Comparison of ENCODE assay signal across 8 mouse cellular contexts in genomic region chr2:25376589-25376988, GRCm38 (mm10). TPM values are rescaled to one million over a fixed set of nuclear protein-coding genes. Genes with fewer than 3 reads are reported as not detected.
DNase-seq lines count a peak whose midpoint lies in the region; ATAC-seq and TF ChIP-seq lines count a peak whose summit lies in the region.
"Had no signal": no experiment of that assay in that cellular context is flagged by ENCODE, and none has a peak within 500 bp of the region (broad histone marks: within the 10 kb centered on the region; RNA-seq: fewer than 3 reads in every experiment).

No protein-coding gene starts in this region.

- H3ac ChIP-seq in C2C12 (ENCODE audit: control insufficient read depth, insufficient read length, low read depth), result no peak overlapping the region

- TF ChIP-seq CTCF in layer of hippocampus, adult 2 months (conservative IDR thresholded peaks at IDR 0.05), result peak; percentile 92
- TF ChIP-seq CTCF in C2C12 (IDR thresholded peaks at IDR 0.05; ENCODE audit: control insufficient read depth, insufficient read depth, insufficient read length), result peak; percentile 40
- TF ChIP-seq CTCF in G1E (IDR thresholded peaks at IDR 0.05; ENCODE audit: low read depth, low read length), result peak; percentile 84

- H3K79me2 ChIP-seq in C2C12 (ENCODE audit: control insufficient read depth, insufficient read depth), result peaks cover 22% of the 10 kb centered on the region

- H3K4me1 ChIP-seq in G1E (ENCODE audit: insufficient read depth, low read depth, low read length), result peaks cover 51% of the 10 kb centered on the region

- peaks cover 3% of the 10 kb centered on the region for H3K79me3 ChIP-seq in C2C12 (ENCODE audit: low read depth)

- H3K27me3 ChIP-seq in C2C12 (ENCODE audit: control insufficient read depth, insufficient read depth, insufficient read length) (no peaks in the 10 kb centered on the region), G1E (ENCODE audit: insufficient read depth, low read length) (no peaks in the 10 kb centered on the region)
- H3K27me3 ChIP-seq in splenic B cell, adult 2 months (ENCODE audit: control insufficient read depth, insufficient read depth, low read length, poor library complexity, severe bottlenecking), result no peaks in the 10 kb centered on the region
- H3K27me3 ChIP-seq: liver, embryonic 13.5 days had no signal

- peak; percentile 41 to 60 for DNase-seq in layer of hippocampus, adult 2 months (ENCODE audit: low spot score in 2 of 2)
- no peak for DNase-seq in layer of hippocampus, adult 9-11 months
- peak; percentile 57 for DNase-seq in G1E (ENCODE audit: low spot score)
- DNase-seq in embryo, embryonic 11 days, result peak; percentile 62
- DNase-seq in kidney, postnatal 36 days, result peak; percentile 59 to 82
- DNase-seq in splenic B cell, adult 2 months (ENCODE audit: low read depth, low spot score), result peak; percentile 68
- DNase-seq: liver, embryonic 13.5 days had no signal

- H3K4me3 ChIP-seq in layer of hippocampus, adult 2 months, result no peak overlapping the region
- H3K4me3 ChIP-seq in C2C12 (ENCODE audit: insufficient read depth, poor library complexity, severe bottlenecking) (no peak overlapping the region), G1E (ENCODE audit: low read depth, low read length) (no peak overlapping the region)
- H3K4me3 ChIP-seq: liver, embryonic 13.5 days had no signal

- no peak overlapping the region for H3K27ac ChIP-seq in layer of hippocampus, adult 2 months
- H3K27ac ChIP-seq: liver, embryonic 13.5 days had no signal

- no peak for ATAC-seq in G1E (ENCODE audit: extremely low read depth, insufficient number of reproducible peaks, low FRiP score, poor library complexity, severe bottlenecking)

- H3K36me3 ChIP-seq in C2C12 (ENCODE audit: control insufficient read depth, insufficient read depth) (peaks cover 30% of the 10 kb centered on the region), G1E (replicated peaks) (peaks cover 64% of the 10 kb centered on the region)
- H3K36me3 ChIP-seq in splenic B cell, adult 2 months (ENCODE audit: control insufficient read depth, insufficient read depth, low read length, poor library complexity, severe bottlenecking), result no peaks in the 10 kb centered on the region

- H3K9me3 ChIP-seq in G1E (replicated peaks), result no peaks in the 10 kb centered on the region
- H3K9me3 ChIP-seq: liver, embryonic 13.5 days had no signal

TF ChIP-seq in C2C12, 6 proteins besides CTCF, POLR2A, EP300 and RAD21:
- TF ChIP-seq MAX (IDR thresholded peaks at IDR 0.05) (no peak), MYOG (IDR thresholded peaks at IDR 0.05; ENCODE audit: control insufficient read depth, extremely low read depth, insufficient read length) (no peak), CEBPB (IDR thresholded peaks at IDR 0.05; ENCODE audit: low read depth) (no peak), USF1 (IDR thresholded peaks at IDR 0.05; ENCODE audit: low read depth) (no peak), FOSL1 (IDR thresholded peaks at IDR 0.05; ENCODE audit: insufficient read depth, low read length, poor library complexity, severe bottlenecking) (no peak)

RNA-seq across cellular contexts. Expression of gene Sapcd2, which starts 4.5 kb away (rescaled TPM):
- 1 to 10 TPM; 3.0 to 4.0 TPM for total RNA-seq in layer of hippocampus, adult 2 months (2021)
- 25.8 TPM for polyA plus RNA-seq in C2C12 (2012; fragmentation: generic; extraction: Trizol)
- total RNA-seq in G1E (2014; fragmentation: Nextera tagmentation), result 9.9 and 14.4 TPM in 2 replicates
- total RNA-seq in G1E (2017), result 20.6 and 28.1 TPM in 2 replicates
- 108 and 129 TPM in 2 replicates for polyA plus RNA-seq in G1E (2012)

RNA-seq across cellular contexts. Expression of gene Uap1l1, which starts 11.1 kb away (rescaled TPM):
- total RNA-seq in layer of hippocampus, adult 2 months (2021), result 10 to 100 TPM; 14.6 to 19.8 TPM
- 96.6 TPM for polyA plus RNA-seq in C2C12 (2012; fragmentation: generic; extraction: Trizol)
- 51.2 and 53.9 TPM in 2 replicates for total RNA-seq in G1E (2014; fragmentation: Nextera tagmentation)
- 56.4 and 118 TPM in 2 replicates for total RNA-seq in G1E (2017)
- 21.0 and 22.8 TPM in 2 replicates for polyA plus RNA-seq in G1E (2012)

RNA-seq across cellular contexts. Expression of gene Entpd2, which starts 19.1 kb away (rescaled TPM):
- total RNA-seq in layer of hippocampus, adult 2 months (2021), result 10 to 100 TPM; 14.6 to 16.6 TPM
- polyA plus RNA-seq in C2C12 (2012; fragmentation: generic; extraction: Trizol) (not detected), G1E (2012) (0.03 TPM in 1 of 2 replicates, not detected in the other)
- total RNA-seq in G1E (2014; fragmentation: Nextera tagmentation) (not detected in 2 replicates), G1E (2017) (not detected in 2 replicates)

RNA-seq across cellular contexts. Expression of gene Dpp7, which starts 20.4 kb away (rescaled TPM):
- 10 to 100 TPM; 32.1 to 36.2 TPM for total RNA-seq in layer of hippocampus, adult 2 months (2021)
- polyA plus RNA-seq in C2C12 (2012; fragmentation: generic; extraction: Trizol), result 22.4 TPM
- total RNA-seq in G1E (2014; fragmentation: Nextera tagmentation), result 5.5 and 8.6 TPM in 2 replicates
- 71.4 and 95.5 TPM in 2 replicates for total RNA-seq in G1E (2017)
- 4.5 and 7.7 TPM in 2 replicates for polyA plus RNA-seq in G1E (2012)

RNA-seq across cellular contexts. Expression of gene Npdc1, which starts 22.6 kb away (rescaled TPM):
- total RNA-seq in layer of hippocampus, adult 2 months (2021), result 100 to 1,000 TPM; 429 to 433 TPM
- polyA plus RNA-seq in C2C12 (2012; fragmentation: generic; extraction: Trizol), result 79.9 TPM
- not detected in 2 replicates for total RNA-seq in G1E (2014; fragmentation: Nextera tagmentation)
- 0.22 and 0.64 TPM in 2 replicates for total RNA-seq in G1E (2017)
- not detected in 2 replicates for polyA plus RNA-seq in G1E (2012)

Comparison
In these comparisons a context has a peak if more than half of its experiments do, and no peak if none do; other contexts are left out.
1. CTCF ChIP-seq: peak in every context shown above with its lines; median percentile 92 in layer of hippocampus, adult 2 months; 84 in G1E; 40 in C2C12.
2. RNA of gene Entpd2, which starts 19.1 kb away (total RNA-seq): 14.6 to 16.6 TPM in layer of hippocampus, adult 2 months; not detected in G1E; every median in the first group is over 10 times any median in the second.